Mouse (Mus musculus) A20 (cell line): Measurements from ENCODE around the gene Thyn1.

Experiments used
- DNase-seq: peaks from one replicate; pipeline ENCODE4 v3.0.0-alpha.2; 2011; ENCODE audit warnings: low read depth, low spot score

The Thyn1 gene

GRCm38 (mm10) chr9:26999461-27000395 is at the start of gene Thyn1, which contains the start of gene Acad8:
TSS of gene Thyn1 (plus strand) at chr9:26999710.
TSS of gene Acad8 (minus strand) at chr9:26999566.
- DNase-seq = peak; percentile 96

DNA sequence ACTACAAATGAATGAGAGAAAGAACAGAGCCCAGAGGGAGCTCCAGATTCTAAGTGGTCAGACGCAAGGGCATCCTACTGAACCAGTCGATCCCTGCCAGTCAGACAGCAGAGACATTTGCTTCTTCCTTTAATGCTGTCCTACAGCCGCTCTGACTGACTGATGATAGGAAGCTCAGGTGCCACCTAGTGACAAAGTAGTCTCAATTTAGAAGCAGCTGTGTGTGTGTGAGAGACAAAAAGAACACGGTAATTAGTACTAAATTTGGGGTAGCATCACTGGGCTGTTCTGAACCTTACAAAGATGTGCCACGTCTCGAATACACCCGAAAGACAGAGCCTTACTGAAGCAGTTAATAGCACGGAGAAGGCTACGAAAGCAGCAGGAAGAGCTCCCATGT is 21.8 kb upstream of the Thyn1 start:
- no peak for DNase-seq

DNA sequence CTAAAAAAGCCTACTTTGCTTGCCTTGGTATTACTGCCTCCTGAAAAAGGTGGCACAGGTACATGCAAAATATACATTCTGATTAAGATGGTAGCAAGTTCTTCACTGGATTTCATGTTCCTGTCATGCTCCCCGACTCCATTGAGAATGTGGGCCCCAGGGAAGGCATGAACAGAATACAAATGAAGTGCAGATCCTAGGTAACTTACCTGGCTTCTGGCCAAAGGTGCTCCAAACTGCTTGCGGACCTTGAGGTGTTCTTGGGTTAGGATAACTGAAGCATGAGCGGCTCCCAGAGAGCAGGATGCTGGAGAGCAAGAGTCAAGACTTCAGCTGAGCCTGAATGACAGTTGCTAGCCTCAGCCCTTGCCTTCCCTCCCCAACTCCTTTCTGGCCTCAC is 20.7 kb upstream of the Thyn1 start:
- DNase-seq = no peak

GRCm38 (mm10) chr9:26985090-26985613 is 14.4 kb upstream of the Thyn1 start:
- peak; percentile 22 for DNase-seq

GRCm38 (mm10) chr9:26985668-26986277 is 13.7 kb upstream of the Thyn1 start:
- no peak for DNase-seq

DNA sequence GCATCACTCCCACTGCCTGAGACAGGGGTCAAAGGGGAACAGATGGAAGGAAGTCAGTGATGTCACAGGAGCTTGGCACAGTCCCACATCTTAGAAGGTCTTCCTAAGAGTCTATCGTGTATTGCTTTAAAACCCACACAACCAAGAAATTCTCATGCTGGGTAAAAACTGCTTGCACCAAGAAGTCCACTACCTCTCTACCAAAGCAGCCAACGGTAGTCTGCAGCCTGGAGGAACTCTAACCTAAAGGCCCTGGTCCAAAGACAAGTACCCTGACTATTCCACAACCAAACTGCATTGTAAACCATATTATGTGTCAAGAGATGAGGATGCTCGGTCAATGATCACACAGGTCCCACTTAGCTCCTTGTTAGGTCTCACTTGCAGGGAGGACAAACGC is 9.3 kb upstream of the Thyn1 start:
- no peak for DNase-seq

GRCm38 (mm10) chr9:26993118-26993517 is 6.4 kb upstream of the Thyn1 start:
- no peak for DNase-seq

GRCm38 (mm10) chr9:26993900-26994299 is 5.6 kb upstream of the Thyn1 start:
- no peak for DNase-seq

DNA sequence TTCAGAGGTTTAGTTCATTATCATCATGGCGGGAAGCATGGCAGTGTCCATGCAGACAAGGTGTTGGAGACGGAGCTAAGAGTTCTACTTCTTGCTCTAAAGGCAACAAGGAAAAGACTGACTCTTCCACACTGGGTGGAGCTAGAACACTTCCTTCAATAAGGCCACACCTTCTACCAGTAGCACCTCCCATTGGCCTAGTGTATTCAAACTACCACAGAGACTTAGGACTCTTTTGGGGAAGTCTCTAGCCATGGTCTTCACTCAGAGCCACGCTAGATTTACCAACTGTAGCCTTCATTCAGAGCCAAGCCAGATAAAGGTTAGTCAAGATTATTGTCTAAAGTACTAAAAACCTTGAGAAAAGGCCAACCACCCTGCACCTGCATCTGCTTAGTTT is 2.4 kb upstream of the Thyn1 start:
- DNase-seq = peak; percentile 47

- no peak for DNase-seq
Measured at GRCm38 (mm10) chr9:26997501-26997900, 2.0 kb upstream of the Thyn1 start.

GRCm38 (mm10) chr9:26998669-26999460 is 645 bp upstream of the Thyn1 start:
- no peak for DNase-seq

DNA sequence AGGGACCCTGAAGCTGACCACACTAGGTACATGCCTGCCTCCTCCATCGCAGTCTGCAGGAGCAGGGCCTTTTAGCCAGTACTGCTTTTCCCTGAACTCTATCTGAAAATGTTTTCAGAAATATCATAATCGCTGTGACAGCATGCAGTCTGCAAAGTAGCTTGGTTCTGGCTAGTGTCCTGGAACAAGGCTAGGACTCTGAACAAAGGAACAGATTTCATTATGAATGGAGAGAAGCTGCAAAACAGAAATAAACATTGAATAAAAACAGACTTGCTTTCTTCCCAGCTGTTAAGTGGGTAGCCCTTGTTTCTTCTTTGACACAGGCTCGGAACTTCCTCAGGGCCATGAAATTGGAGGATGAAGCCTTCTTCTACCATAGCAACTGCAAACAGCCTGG is 5.7 kb downstream of the Thyn1 start:
- no peak for DNase-seq

- DNase-seq = no peak
Measured at GRCm38 (mm10) chr9:27005933-27006332, 6.4 kb downstream of the Thyn1 start.

- no peak for DNase-seq
Measured at GRCm38 (mm10) chr9:27006866-27007265, 7.4 kb downstream of the Thyn1 start.

GRCm38 (mm10) chr9:27009231-27009630 is 9.7 kb downstream of the Thyn1 start:
- DNase-seq = no peak

GRCm38 (mm10) chr9:27011572-27011971 is 12.1 kb downstream of the Thyn1 start:
- DNase-seq = no peak

GRCm38 (mm10) chr9:27018961-27019360 is 19.5 kb downstream of the Thyn1 start:
- no peak for DNase-seq

DNA sequence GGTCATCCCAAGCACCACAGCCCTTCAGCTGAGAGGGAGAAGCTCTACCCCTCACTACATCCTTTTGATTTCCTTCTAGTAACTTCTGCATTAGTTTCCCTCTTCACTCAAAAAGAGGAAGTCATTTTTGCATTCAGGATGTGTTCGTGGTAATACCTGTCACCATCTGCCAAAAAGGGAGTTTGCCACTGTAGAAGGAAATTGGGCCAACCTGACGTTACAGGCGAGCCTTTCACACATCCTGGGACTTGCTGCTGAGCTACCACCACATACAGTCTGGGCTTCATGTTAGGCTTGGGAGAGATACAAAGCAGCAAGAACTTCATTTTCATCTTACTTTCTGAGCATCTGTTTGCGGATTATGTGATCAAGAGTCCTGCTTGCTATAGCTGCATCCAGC is 24.2 kb downstream of the Thyn1 start:
- DNase-seq = peak; percentile 68

DNA sequence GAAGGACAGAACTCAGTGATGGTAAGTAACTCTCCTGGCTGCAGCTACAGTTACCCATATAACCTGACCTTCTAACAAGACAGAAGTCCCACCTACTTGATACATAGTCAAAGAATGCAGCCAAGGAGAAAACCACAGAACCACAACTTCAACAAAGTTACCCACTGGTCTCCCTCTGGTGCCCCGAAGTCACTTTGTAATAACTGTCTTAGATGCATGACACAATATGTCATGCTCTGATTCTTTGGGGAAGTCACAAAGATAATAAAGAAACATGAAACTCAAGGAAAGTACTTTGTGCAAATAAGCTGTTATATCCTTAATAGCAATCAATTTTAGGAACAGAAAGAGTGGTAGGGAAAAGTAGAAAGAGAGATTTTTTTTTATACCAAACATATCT is 27.2 kb downstream of the Thyn1 start:
- DNase-seq = peak; percentile 80

- DNase-seq = peak; percentile 61
Measured at GRCm38 (mm10) chr9:27029022-27029827, 29.7 kb downstream of the Thyn1 start.
